Mouse (Mus musculus) kidney, adult 2 months (tissue): ENCODE results near the gene Dbndd2. TPM values are rescaled to one million over a fixed set of nuclear protein-coding genes. Genes with fewer than 3 reads are reported as not detected.

Experiments used
- DNase-seq: peaks from one replicate; pipeline ENCODE4 v3.0.0; 2021
- H3K27ac ChIP-seq: fragments of 200-500 bp; 2 replicates; pipeline ENCODE4 v1.5.1; 2012; ENCODE audit warnings: low read depth, low read length, control low read depth, inconsistent platforms; ENCODE audit not compliant: insufficient read depth
- H3K27me3 ChIP-seq: fragments of 200-500 bp; replicated peaks from 2 replicates; pipeline ENCODE4 v1.6.1; 2012; ENCODE audit warnings: mild to moderate bottlenecking, moderate library complexity, low read length, inconsistent platforms; ENCODE audit not compliant: control insufficient read depth, insufficient read depth
- H3K36me3 ChIP-seq: fragments of 200-500 bp; 2 replicates; pipeline ENCODE4 v1.6.1; 2012; ENCODE audit warnings: mild to moderate bottlenecking, moderate library complexity, low read length, inconsistent platforms; ENCODE audit not compliant: control insufficient read depth, insufficient read depth
- H3K4me1 ChIP-seq: fragments of 200-500 bp; 2 replicates; pipeline ENCODE4 v1.6.1; 2011; ENCODE audit warnings: low read length; ENCODE audit not compliant: control insufficient read depth, insufficient read depth
- H3K4me3 ChIP-seq: fragments of 200-500 bp; 2 replicates; pipeline ENCODE4 v1.5.1; 2011; ENCODE audit warnings: mild to moderate bottlenecking, low read depth, low read length, control low read depth; ENCODE audit not compliant: insufficient read depth
- CTCF ChIP-seq: fragments of 200-500 bp; conservative IDR thresholded peaks from 2 replicates; pipeline ENCODE4 v1.5.1; 2011; ENCODE audit warnings: low read depth, mild to moderate bottlenecking, control low read depth, low read length, moderate library complexity, mixed read lengths; ENCODE audit not compliant: insufficient read depth, insufficient read length
- POLR2A ChIP-seq: fragments of 200-500 bp; IDR thresholded peaks from one replicate; pipeline ENCODE4 v1.6.1; 2011; ENCODE audit warnings: low read depth, low read length, control low read depth
- WGBS: fragments of 180-500 bp; shearing (Covaris S2); methylation state at CpG from one replicate; pipeline ENCODE4 v1.1.7; 2018; 5-methylcytosine and 5-hydroxymethylcytosine counted together
- polyA plus RNA-seq: library from polyadenylated mRNA; depleted of rRNA; stranded (reverse); fragments of >200 nt; gene quantifications from 2 replicates; pipeline ENCODE4 v1.2.3, GENCODE M21; 2012

Dbndd2 gene
- polyA plus RNA-seq, 1 experiment: 36.8 TPM

DNA sequence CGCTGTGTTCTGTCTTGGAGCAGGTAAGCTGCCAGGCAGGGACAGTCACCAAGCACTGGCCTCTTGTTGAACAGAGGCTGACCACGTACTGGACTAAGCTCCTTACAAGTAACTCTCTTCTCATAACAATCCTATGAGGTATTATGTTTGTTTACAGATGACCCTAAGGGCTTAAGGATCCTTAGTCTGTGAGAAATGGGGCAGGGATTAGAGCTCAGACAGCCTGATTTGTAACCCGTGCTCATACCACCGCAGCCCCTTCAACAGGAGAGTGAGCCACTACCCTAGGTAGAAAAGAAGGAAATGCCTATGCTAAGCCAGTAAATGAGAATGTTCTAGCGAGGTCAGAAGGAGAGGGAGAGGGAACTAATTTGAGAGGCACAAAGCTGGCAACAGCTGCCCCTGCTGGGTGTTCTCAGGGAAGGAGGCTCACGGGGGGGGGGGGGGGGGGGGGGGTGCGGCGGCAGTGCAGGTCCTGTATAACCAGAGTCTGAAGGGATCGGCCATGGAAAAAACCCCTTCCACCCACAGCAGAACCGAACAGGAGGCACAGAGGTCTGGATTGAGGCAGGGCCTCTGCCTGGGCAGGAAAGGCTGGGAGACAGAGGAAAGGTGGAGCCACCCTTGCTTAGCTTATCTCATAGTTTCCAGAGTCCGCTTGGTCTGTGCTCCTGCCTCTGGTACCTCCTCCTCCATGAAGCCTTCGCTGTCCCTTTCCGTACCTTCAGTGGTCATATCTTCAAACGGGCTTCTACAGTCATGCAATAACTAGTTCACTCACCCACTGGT is 26.4 kb downstream of the Dbndd2 start:
- WGBS: 52% methylated on average over 13 of the region's 14 CpGs
- Histone ChIP-seq H3K27ac (peak overlapping the region; percentile 15; the same call in 1 of the 2 replicates), H3K4me3 (no peak overlapping the region), H3K36me3 (no peaks in the 10 kb centered on the region), H3K4me1 (no peaks in the 10 kb centered on the region), H3K27me3 (no peaks in the 10 kb centered on the region)
- peak; percentile 28 for DNase-seq
- TF ChIP-seq CTCF (no peak), POLR2A (no peak)

DNA sequence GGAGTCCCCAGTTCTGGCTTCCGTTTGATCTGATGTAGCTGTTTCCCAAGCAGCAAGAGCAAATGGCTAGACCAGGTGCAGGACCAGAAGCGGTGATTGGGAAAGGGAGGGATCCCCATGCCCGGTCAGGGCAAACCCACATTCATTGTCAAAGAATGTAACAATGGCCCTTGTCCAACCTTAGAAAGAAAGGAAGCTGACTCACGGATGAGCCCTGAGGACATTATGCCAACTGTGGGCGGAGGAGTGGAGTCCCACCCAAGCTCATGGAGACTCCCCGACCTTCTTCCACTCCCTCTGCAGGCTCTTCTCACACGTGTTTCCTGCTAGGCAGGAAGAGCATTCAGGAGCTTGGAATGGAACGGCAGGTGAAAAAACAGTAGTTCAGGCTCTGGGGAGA is 27.5 kb downstream of the Dbndd2 start:
- no peaks in the 10 kb centered on the region for H3K27me3 ChIP-seq
- H3K4me1 ChIP-seq: no peaks in the 10 kb centered on the region
- no peaks in the 10 kb centered on the region for H3K36me3 ChIP-seq
- WGBS: 56% methylated on average over 8 of the region's 8 CpGs
- TF ChIP-seq POLR2A (no peak), CTCF (no peak)
- H3K4me3 ChIP-seq: no peak overlapping the region
- H3K27ac ChIP-seq: no peak overlapping the region
- DNase-seq: peak; percentile 80

DNA sequence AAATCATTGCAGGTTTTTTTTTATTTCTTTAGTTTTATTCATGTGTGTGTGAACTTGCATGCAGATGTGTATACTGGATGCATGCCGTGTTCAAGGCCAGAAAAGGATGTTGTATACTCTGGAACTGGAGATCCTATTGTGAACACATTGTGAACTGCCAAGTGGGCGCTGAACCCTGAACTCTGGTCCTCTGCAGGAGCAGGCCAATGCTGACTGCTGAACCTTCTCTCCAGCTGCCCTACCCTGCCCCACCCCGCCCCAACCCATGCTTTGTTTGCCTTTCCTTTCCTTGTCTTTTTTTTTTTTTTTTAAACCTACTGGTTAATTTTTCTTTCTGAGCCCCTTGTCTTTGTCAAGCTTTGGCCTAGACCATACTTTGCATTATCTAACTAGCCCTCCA is 29.0 kb downstream of the Dbndd2 start:
- Histone ChIP-seq H3K27ac (no peak overlapping the region), H3K27me3 (no peaks in the 10 kb centered on the region), H3K36me3 (no peaks in the 10 kb centered on the region), H3K4me3 (no peak overlapping the region), H3K4me1 (no peaks in the 10 kb centered on the region)
- WGBS: 71% methylated on average over 3 of the region's 3 CpGs
- DNase-seq: peak; percentile 51
- TF ChIP-seq POLR2A (no peak), CTCF (no peak)

DNA sequence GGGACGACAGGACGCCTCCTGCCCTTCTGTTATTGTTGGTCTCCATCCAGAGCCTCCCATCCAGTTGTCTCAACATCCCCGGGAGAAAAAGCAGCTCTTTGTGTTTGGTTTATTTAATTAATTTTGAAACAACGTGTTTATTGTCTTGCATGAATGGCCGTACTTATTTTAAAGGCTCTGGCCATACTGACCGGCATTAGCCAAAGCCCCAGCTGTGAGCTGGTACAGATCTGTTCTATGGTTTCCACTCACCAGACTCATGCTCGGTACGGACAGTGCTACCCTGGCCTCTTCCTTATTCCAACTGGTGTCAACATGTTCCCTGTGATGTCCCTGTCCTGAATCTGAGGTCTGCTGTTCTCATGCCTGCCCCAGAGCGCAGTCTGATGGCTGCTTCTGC is 30.0 kb downstream of the Dbndd2 start:
- TF ChIP-seq POLR2A (no peak), CTCF (no peak)
- H3K27ac ChIP-seq: no peak overlapping the region

DNA sequence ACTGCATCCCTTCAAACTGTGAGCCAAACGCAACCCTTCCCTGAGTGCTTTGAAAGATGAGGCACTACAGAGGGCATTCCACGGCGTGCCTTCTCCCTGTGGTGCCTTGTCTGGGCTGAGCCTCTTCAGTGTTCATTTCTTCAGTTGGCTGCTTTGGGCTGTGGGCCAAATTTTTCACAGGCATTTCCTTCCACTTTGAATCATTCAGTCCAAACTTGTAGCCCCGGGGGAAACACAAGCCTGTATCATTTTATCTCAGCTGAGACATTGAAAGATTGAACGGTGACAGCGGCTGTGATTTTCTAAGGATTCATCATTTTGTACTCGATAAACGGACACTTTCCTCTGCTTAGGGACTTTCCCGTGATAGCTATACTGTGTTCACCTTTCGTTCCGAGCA is 30.7 kb downstream of the Dbndd2 start:
- Histone ChIP-seq H3K27me3 (no peaks in the 10 kb centered on the region), H3K27ac (no peak overlapping the region), H3K4me1 (no peaks in the 10 kb centered on the region), H3K36me3 (no peaks in the 10 kb centered on the region), H3K4me3 (no peak overlapping the region)
- peak; percentile 25 for DNase-seq
- TF ChIP-seq CTCF (no peak), POLR2A (no peak)
- 72% methylated on average over 11 of the region's 11 CpGs for WGBS

More for the DNA sequence above, 30.0 kb downstream of the Dbndd2 start:
- Histone ChIP-seq H3K4me1 (no peaks in the 10 kb centered on the region), H3K4me3 (no peak overlapping the region), H3K27me3 (no peaks in the 10 kb centered on the region), H3K36me3 (no peaks in the 10 kb centered on the region)
- WGBS: 82% methylated on average over 9 of the region's 9 CpGs
- DNase-seq: no peak

DNA sequence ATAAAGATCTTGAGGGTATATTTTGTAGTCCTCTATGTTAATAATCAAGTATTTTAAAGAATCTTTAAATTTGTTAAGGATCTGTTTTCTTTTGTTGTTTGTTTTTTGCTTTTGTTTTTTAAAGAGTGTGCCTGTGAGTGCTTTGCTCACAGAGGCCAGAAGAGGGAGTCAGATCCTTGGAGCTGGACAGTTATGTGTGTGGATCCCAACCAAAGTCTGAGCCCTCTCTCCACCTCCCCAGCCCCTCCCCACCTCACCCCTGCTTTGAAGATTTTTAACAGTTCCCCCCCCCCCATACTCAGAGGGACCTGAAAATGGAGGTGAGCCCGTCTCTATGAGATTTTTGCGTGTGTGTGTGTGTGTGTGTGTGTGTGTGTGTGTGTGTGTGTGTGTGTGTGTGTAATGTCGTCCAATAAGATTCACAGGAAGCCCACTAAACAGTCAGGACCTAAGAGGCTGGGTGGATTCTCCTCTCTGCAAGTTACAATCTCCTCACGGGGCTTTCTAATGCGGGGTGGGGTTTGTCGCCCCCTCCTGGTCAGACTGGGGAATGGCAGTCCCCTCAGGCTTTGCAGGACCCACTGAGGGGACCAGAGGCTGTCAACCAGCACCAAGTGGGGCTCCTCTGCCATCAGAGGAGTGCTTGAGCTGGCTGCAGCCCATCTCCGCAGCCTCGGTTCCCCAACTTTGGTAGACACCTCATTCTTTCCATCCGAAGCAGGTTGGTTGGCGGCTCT is 31.7 kb downstream of the Dbndd2 start:
- H3K27ac ChIP-seq: no peak overlapping the region
- no peak overlapping the region for H3K4me3 ChIP-seq
- 36% methylated on average over 10 of the region's 10 CpGs for WGBS
- no peaks in the 10 kb centered on the region for H3K4me1 ChIP-seq
- peak; percentile 73 for DNase-seq
- no peaks in the 10 kb centered on the region for H3K27me3 ChIP-seq
- no peak for TF ChIP-seq POLR2A
- TF ChIP-seq CTCF: peak; percentile 85
- no peaks in the 10 kb centered on the region for H3K36me3 ChIP-seq
